Mouse (Mus musculus) heart, embryonic 16.5 days (tissue): ENCODE data around the gene Cmtm4. TPM values are rescaled to one million over a fixed set of nuclear protein-coding genes. Genes with fewer than 3 reads are reported as not detected.

Experiments used
- ATAC-seq: fragments of 200-750 bp; cut with Nextera tagmentation; replicated peaks from 2 replicates; pipeline ENCODE4 v1.8.0; 2017; ENCODE audit warnings: moderate number of reproducible peaks; ENCODE audit not compliant: insufficient read depth, low FRiP score; ENCODE audit errors: extremely low read depth
- H3K27ac ChIP-seq: fragments of 300-500 bp; sonication (generic); 2 replicates; pipeline ENCODE4 v1.5.1; 2014; ENCODE audit warnings: mild to moderate bottlenecking, low read length, control low read depth, moderate library complexity
- H3K27me3 ChIP-seq: fragments of 300-500 bp; sonication (generic); 2 replicates; pipeline ENCODE4 v1.6.1; 2014; ENCODE audit warnings: low read length, mixed read lengths; ENCODE audit not compliant: control insufficient read depth, insufficient read depth
- H3K36me3 ChIP-seq: fragments of 300-500 bp; sonication (generic); 2 replicates; pipeline ENCODE4 v1.6.1; 2014; ENCODE audit not compliant: control insufficient read depth, insufficient read depth
- H3K4me1 ChIP-seq: fragments of 300-500 bp; sonication (generic); 2 replicates; pipeline ENCODE4 v1.6.1; 2014; ENCODE audit warnings: low read length, mixed read lengths; ENCODE audit not compliant: control insufficient read depth, insufficient read depth
- H3K4me2 ChIP-seq: fragments of 300-500 bp; sonication (generic); 2 replicates; pipeline ENCODE4 v1.6.1; 2014; ENCODE audit warnings: low read depth, mild to moderate bottlenecking, control low read depth, low read length
- H3K4me3 ChIP-seq: fragments of 300-500 bp; sonication (generic); 2 replicates; pipeline ENCODE4 v1.5.1; 2014; ENCODE audit warnings: mild to moderate bottlenecking, control low read depth, low read length
- H3K9ac ChIP-seq: fragments of 300-500 bp; sonication (generic); 2 replicates; pipeline ENCODE4 v1.6.1; 2014; ENCODE audit warnings: low read length, control low read depth
- H3K9me3 ChIP-seq: fragments of 300-500 bp; sonication (generic); replicated peaks from 2 replicates; pipeline ENCODE4 v1.6.1; 2016; ENCODE audit warnings: low read length; ENCODE audit not compliant: control insufficient read depth
- WGBS: fragments of 180-500 bp; shearing (Covaris S2); extraction: QIAGEN DNeasy Blood & Tissue Kit; methylation state at CpG from one replicate; pipeline ENCODE4 v1.1.7; 2014; 5-methylcytosine and 5-hydroxymethylcytosine counted together
- polyA plus RNA-seq: library from polyadenylated mRNA; unstranded; fragments of >200 nt; fragmentation: Nextera tagmentation; extraction: Ambion mirVana; gene quantifications from 2 replicates; pipeline ENCODE4 v1.2.1, GENCODE M21; 2015

Gene Cmtm4
- polyA plus RNA-seq, 1 experiment from 2014 or later: 1.3 TPM

GRCm38 (mm10) chr8:104436038-104436437 is 40.4 kb upstream of the Cmtm4 start:
- Histone ChIP-seq H3K4me3 (peak overlapping the region; percentile 10; the same call in 1 of the 2 replicates), H3K27ac (peak overlapping the region; percentile 84), H3K9ac (peak overlapping the region; percentile 51), H3K4me2 (peak overlapping the region; percentile 34), H3K4me1 (peaks cover 25% of the 10 kb centered on the region), H3K36me3 (peaks cover 70% of the 10 kb centered on the region), H3K9me3 (no peaks in the 10 kb centered on the region; the same call in 1 of the 2 replicates), H3K27me3 (no peaks in the 10 kb centered on the region)
- WGBS: 7% methylated on average over 12 of the region's 12 CpGs
- ATAC-seq: peak; percentile 96

- no peak overlapping the region for H3K4me2 ChIP-seq
- no peak overlapping the region for H3K9ac ChIP-seq
- H3K36me3 ChIP-seq: peaks cover 69% of the 10 kb centered on the region
- H3K4me3 ChIP-seq: no peak overlapping the region
- WGBS: 83% methylated on average over 18 of the region's 18 CpGs
- no peaks in the 10 kb centered on the region; the same call in 1 of the 2 replicates for H3K9me3 ChIP-seq
- no peaks in the 10 kb centered on the region for H3K27me3 ChIP-seq
- no peak for ATAC-seq
- no peak overlapping the region for H3K27ac ChIP-seq
- peaks cover 20% of the 10 kb centered on the region for H3K4me1 ChIP-seq
These were observed 39.3 kb upstream of the Cmtm4 start for GRCm38 (mm10) chr8:104434826-104435354.

GRCm38 (mm10) chr8:104434275-104434674 is 38.7 kb upstream of the Cmtm4 start:
- WGBS: 80% methylated on average over 4 of the region's 4 CpGs
- Histone ChIP-seq H3K27ac (no peak overlapping the region), H3K4me3 (no peak overlapping the region), H3K4me2 (no peak overlapping the region), H3K4me1 (peaks cover 20% of the 10 kb centered on the region), H3K9me3 (no peaks in the 10 kb centered on the region; the same call in 1 of the 2 replicates), H3K36me3 (peaks cover 64% of the 10 kb centered on the region), H3K9ac (no peak overlapping the region), H3K27me3 (no peaks in the 10 kb centered on the region)
- no peak for ATAC-seq

DNA sequence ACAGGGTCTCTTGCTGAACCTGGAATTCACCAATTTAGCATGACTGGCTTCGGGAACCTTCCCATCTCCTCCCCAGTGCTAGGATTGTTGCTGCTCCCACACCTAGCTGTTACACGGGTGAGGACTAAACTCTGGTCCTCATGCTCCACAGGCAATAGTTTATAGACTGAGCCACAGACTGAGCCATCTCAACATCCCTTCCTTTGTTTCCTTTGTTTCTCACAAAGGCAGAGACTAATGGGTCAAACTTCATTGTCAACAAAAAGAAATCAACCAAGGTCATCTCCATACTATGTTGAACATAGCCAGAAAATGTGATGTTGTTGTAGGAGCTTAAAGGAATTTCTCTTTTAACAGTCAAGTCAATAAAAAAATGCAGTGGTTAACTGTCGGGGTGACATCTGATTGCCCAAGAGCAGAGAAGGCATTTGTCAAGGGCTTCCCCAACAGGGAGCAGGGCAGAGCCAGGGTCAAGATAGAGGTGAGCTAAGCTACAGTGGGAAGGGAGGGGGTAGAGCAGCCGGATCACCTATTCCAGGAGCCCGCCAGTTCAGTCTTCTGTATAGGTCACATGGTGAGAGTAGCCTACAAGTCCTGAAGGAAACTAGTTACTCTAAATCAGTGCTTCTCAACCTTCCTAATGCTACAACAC is 37.7 kb upstream of the Cmtm4 start:
- Histone ChIP-seq H3K4me2 (no peak overlapping the region), H3K27ac (no peak overlapping the region), H3K27me3 (no peaks in the 10 kb centered on the region), H3K9ac (no peak overlapping the region), H3K36me3 (peaks cover 60% of the 10 kb centered on the region), H3K4me1 (peaks cover 20% of the 10 kb centered on the region), H3K9me3 (no peaks in the 10 kb centered on the region; the same call in 1 of the 2 replicates), H3K4me3 (no peak overlapping the region)
- WGBS: 83% methylated on average over 5 of the region's 5 CpGs
- no peak for ATAC-seq

GRCm38 (mm10) chr8:104432656-104433055 is 37.0 kb upstream of the Cmtm4 start:
- Histone ChIP-seq H3K4me3 (no peak overlapping the region), H3K27me3 (no peaks in the 10 kb centered on the region), H3K9ac (no peak overlapping the region), H3K27ac (no peak overlapping the region), H3K36me3 (peaks cover 63% of the 10 kb centered on the region), H3K4me2 (no peak overlapping the region), H3K4me1 (peaks cover 20% of the 10 kb centered on the region), H3K9me3 (no peaks in the 10 kb centered on the region; the same call in 1 of the 2 replicates)
- 99% methylated on average over 6 of the region's 6 CpGs for WGBS
- ATAC-seq: no peak

DNA sequence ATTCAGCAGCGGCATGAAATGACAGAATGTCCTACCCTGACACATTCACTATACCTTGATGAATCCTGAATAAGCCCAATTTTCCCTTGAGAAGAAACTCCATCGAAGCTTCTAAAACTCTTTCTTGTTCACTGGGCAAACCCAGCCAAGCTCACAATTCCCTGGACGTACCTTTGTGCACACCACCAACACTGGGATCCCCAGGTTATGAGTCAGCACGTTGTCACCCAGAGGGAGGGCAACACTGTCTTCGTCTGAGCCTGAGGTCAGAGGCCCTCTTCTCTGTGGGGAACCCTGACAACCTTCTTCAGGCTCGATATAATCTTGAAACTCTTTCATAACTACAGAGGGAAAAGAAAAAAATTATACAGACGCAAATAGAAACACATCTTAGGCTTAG is 34.6 kb upstream of the Cmtm4 start:
- ATAC-seq: no peak
- Histone ChIP-seq H3K9me3 (no peaks in the 10 kb centered on the region), H3K4me1 (peaks cover 7% of the 10 kb centered on the region), H3K27ac (no peak overlapping the region), H3K36me3 (peaks cover 61% of the 10 kb centered on the region), H3K9ac (no peak overlapping the region), H3K4me3 (no peak overlapping the region), H3K4me2 (no peak overlapping the region), H3K27me3 (no peaks in the 10 kb centered on the region)
- WGBS: 86% methylated on average over 7 of the region's 7 CpGs

GRCm38 (mm10) chr8:104427703-104428102 is 32.1 kb upstream of the Cmtm4 start:
- no peak overlapping the region for H3K4me3 ChIP-seq
- no peak overlapping the region for H3K9ac ChIP-seq
- H3K27me3 ChIP-seq: no peaks in the 10 kb centered on the region
- H3K4me1 ChIP-seq: no peaks in the 10 kb centered on the region
- no peak overlapping the region for H3K4me2 ChIP-seq
- peaks cover 64% of the 10 kb centered on the region for H3K36me3 ChIP-seq
- H3K9me3 ChIP-seq: no peaks in the 10 kb centered on the region
- no peak overlapping the region for H3K27ac ChIP-seq
- no peak for ATAC-seq
- 91% methylated on average over 13 of the region's 13 CpGs for WGBS

DNA sequence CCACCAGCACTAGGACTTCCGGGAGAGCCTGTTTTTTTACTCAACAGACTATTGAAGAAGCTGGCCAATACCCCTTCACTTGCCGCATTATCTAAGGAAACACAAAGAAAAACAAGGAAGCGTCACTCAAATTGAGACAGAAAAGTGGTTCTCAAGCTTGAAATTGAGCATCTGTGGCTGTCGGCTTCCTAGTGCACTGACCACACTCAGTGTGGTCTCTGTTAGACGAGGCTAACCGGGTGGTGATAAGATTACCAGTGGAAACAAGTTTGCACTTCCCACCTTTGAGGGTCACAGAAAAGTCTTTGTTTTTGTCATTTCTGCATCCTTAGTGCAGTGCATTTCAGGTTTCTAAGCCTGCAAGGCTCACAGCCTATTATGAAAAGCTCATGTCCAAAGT is 26.7 kb upstream of the Cmtm4 start:
- no peaks in the 10 kb centered on the region for H3K9me3 ChIP-seq
- WGBS: 53% methylated on average over 6 of the region's 6 CpGs
- peaks cover 72% of the 10 kb centered on the region for H3K36me3 ChIP-seq
- ATAC-seq: no peak
- H3K27ac ChIP-seq: no peak overlapping the region
- no peak overlapping the region for H3K4me2 ChIP-seq
- H3K4me1 ChIP-seq: no peaks in the 10 kb centered on the region
- H3K27me3 ChIP-seq: no peaks in the 10 kb centered on the region
- no peak overlapping the region for H3K4me3 ChIP-seq
- H3K9ac ChIP-seq: no peak overlapping the region

GRCm38 (mm10) chr8:104416022-104416421 is 20.4 kb upstream of the Cmtm4 start:
- WGBS: 85% methylated on average over 6 of the region's 6 CpGs
- Histone ChIP-seq H3K9ac (no peak overlapping the region), H3K36me3 (peaks cover 30% of the 10 kb centered on the region), H3K27ac (no peak overlapping the region), H3K4me2 (no peak overlapping the region), H3K4me3 (no peak overlapping the region), H3K27me3 (no peaks in the 10 kb centered on the region), H3K9me3 (no peaks in the 10 kb centered on the region), H3K4me1 (peaks cover 17% of the 10 kb centered on the region)
- ATAC-seq: no peak
